In the genomic region with DNA sequence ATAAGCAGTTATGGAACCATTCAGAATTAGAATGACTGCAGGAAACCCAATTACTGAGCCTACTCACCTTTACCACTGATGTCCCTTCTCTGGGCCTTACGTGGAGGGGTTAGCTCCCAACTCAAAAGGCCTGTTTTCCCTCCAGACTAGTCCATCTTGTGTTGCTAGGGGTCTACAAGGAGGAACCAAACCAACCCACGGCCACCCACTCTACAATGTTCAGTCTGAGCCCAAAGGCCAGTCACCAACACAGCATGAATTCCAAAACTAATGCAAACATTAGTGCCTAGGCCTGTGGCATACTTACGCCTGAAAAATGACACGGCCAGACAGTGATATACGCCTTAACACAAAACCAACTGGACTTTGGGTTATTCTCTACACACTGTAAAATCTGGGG, we compare ENCODE assay signal across 15 mouse cellular contexts. TPM values are rescaled to one million over a fixed set of nuclear protein-coding genes. Genes with fewer than 3 reads are reported as not detected.
"Had no signal": no experiment of that assay in that cellular context is flagged by ENCODE, and none has a peak within 500 bp of the region (broad histone marks: within the 10 kb centered on the region; RNA-seq: fewer than 3 reads in every experiment).

No protein-coding gene starts in this region.

- H3K4me2 ChIP-seq: limb, embryonic 12.5 days; midbrain, embryonic 15.5 days; neural tube, embryonic 13.5 days; stomach, embryonic 15.5 days had no signal

- H3K4me3 ChIP-seq: layer of hippocampus, adult 2 months; limb, embryonic 12.5 days; midbrain, embryonic 15.5 days; neural tube, embryonic 13.5 days; stomach, embryonic 15.5 days had no signal

- H3K9me3 ChIP-seq: limb, embryonic 12.5 days; midbrain, embryonic 15.5 days; neural tube, embryonic 13.5 days; stomach, embryonic 15.5 days had no signal

- DNase-seq: kidney, adult 18-20 months; kidney, postnatal 10 days; kidney, postnatal 4 days; liver; lung, adult 2 months; lung, postnatal 36 days; retina, postnatal 1 day had no signal

- H3K4me1 ChIP-seq: limb, embryonic 12.5 days; stomach, embryonic 15.5 days had no signal

- H3K27ac ChIP-seq: layer of hippocampus, adult 2 months; limb, embryonic 12.5 days; liver, embryonic 14.5 days; midbrain, embryonic 15.5 days; neural tube, embryonic 13.5 days; stomach, embryonic 15.5 days had no signal

- H3K27me3 ChIP-seq: limb, embryonic 12.5 days; midbrain, embryonic 15.5 days; neural tube, embryonic 13.5 days; stomach, embryonic 15.5 days had no signal

- H3K9ac ChIP-seq: limb, embryonic 12.5 days; liver, embryonic 14.5 days; midbrain, embryonic 15.5 days; neural tube, embryonic 13.5 days; stomach, embryonic 15.5 days had no signal

- ATAC-seq: lung, postnatal 0 days; midbrain, embryonic 15.5 days had no signal

RNA-seq across cellular contexts. Expression of a gene that starts 20.1 kb away (rescaled TPM):
- polyA plus RNA-seq: lung, adult 2 months; spleen, adult 2 months had no signal
